Mouse (Mus musculus) embryonic fibroblast, embryonic 13.5 days (primary cell): Measurements from ENCODE around the gene Arl6ip5. TPM values are rescaled to one million over a fixed set of nuclear protein-coding genes. Genes with fewer than 3 reads are reported as not detected.

Experiments used
- H3K27ac ChIP-seq: 2 replicates; pipeline ENCODE4 v1.5.1; 2012; ENCODE audit warnings: low read length, control low read depth, inconsistent platforms; ENCODE audit not compliant: insufficient read depth
- H3K4me1 ChIP-seq: 2 replicates; pipeline ENCODE4 v1.6.1; 2011; ENCODE audit warnings: low read length; ENCODE audit not compliant: control insufficient read depth, insufficient read depth
- H3K4me3 ChIP-seq: 2 replicates; pipeline ENCODE4 v1.5.1; 2011; ENCODE audit warnings: mild to moderate bottlenecking, control low read depth, low read length; ENCODE audit not compliant: insufficient read depth
- CTCF ChIP-seq: IDR thresholded peaks from 2 replicates; pipeline ENCODE4 v1.5.1; 2011; ENCODE audit warnings: mild to moderate bottlenecking, control low read depth, low read length, moderate library complexity, borderline replicate concordance; ENCODE audit not compliant: insufficient read depth
- POLR2A ChIP-seq: IDR thresholded peaks from 2 replicates; pipeline ENCODE4 v1.6.1; 2011; ENCODE audit warnings: low read depth, mild to moderate bottlenecking, control low read depth, low read length, moderate library complexity
- polyA plus RNA-seq: library from polyadenylated mRNA; stranded (reverse); fragments of >200 nt; gene quantifications from 2 replicates; pipeline ENCODE4 v1.2.4, GENCODE M21; 2011; ENCODE audit warnings: low read depth; ENCODE audit not compliant: missing spikeins, insufficient read length

Arl6ip5 gene
- 140 and 204 TPM in 2 replicates for polyA plus RNA-seq

DNA sequence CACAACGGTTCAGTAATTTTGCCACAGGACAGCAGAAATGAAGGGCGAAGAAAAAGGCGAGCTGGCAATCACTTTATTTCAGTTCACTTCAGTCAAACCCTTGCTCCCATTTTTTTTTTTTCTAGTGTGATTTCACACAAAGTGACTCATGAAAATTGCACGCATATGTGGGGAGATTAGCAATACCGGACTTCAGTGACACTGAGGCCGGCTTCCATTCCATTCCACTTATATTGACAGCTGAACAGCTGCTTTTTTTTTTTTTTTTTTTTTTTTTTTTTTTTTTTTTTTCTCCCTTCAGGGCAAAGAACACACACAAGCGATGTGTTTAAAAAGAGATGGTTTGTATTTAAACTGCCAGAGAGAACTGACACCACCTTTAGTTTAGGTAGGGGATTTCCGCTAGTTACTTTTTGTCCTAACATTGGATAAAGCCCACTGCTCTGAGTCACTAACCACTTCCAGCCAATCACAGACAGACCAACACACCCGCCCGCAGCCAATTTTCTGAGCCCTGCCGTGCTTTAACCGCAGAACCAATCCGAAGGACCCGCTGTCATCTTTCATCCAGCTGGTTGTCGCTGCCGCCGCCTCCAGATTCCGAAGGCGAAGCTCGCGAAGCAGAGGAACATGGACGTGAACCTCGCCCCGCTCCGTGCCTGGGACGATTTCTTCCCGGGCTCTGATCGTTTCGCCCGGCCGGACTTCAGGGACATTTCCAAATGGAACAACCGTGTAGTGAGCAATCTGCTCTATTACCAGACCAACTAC is at the start of gene Arl6ip5:
Gene Arl6ip5, plus strand, starts transcription at position 499 of the 771 bp plus-strand sequence.
- Histone ChIP-seq H3K4me3 (peak within 1 kb of the TSS; percentile 91), H3K4me1 (peaks cover 9% of the 10 kb centered on the region), H3K27ac (peak within 1 kb of the TSS; percentile 95)
- TF ChIP-seq POLR2A (peak; percentile 83), CTCF (no peak)

DNA sequence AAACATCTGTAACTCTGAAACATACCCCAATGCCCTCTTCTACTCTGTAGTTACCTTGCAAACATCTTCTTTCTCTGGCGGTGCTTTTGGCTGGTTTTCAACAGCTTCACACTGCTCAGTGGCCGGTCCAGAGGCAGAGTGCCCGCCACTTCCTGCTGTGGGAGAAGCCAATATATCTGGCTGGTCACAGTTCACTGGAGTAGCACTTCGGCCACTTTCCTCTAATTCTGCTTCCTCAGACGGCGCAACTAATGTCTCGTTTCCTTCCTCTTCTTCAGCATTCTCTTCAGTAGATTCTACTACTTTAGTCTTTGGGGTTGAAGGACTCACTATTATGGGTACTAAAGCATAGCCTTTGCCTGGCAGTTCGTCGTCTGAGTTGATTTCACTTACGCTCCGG is 34.8 kb upstream of the Arl6ip5 start:
- Histone ChIP-seq H3K27ac (no peak overlapping the region), H3K4me3 (no peak overlapping the region), H3K4me1 (peaks cover 4% of the 10 kb centered on the region)
- no peak for TF ChIP-seq POLR2A
- TF ChIP-seq CTCF: no peak

DNA sequence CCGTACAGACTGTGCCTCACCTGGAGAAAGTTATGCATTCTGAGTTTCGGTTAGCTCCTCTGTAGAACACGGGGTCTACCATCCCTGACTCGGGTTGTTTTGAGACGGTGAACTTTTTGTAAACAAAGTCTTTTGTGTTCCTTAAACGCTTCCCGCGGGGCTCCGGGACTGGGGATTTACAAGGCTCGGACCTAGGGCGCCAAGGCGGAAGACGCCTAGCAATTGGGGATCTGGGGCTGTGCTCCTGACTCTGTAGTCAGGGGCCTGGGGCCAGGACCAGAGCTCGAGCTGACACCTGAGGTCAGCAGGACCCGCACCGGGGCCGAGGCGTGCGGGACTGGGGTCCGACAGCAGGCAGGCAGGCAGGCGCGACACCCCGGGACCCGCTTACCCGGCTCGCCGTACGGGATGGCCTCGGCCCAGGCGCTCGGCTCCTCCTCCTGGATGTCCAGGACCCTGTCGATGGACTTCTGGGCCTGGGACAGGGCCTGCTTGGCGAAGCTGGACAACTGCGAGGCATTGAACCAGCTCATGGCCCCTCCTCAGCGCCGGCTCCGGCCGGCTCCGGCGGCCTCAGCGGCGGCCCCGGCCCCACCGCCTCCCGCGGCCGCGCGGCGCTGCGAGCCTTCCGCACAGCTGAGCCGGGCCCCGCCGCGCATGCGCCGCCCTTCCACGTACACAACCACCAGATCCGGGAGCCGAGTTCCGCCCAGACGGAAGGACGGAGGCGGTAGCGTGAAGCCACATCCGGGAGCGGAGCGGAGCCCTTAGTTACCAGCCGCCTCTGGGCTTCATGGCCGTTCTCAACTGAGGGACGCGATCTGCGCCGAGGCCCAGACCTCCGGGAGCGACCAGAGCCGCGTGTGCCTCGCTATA is 31.8 kb upstream of the Arl6ip5 start, which contains the start of gene Tmf1:
Gene Tmf1, minus strand, starts transcription at position 632 of the 876 bp plus-strand sequence.
- peak within 1 kb of the TSS; percentile 100 for H3K4me3 ChIP-seq
- peak within 1 kb of the TSS; percentile 93 for H3K27ac ChIP-seq
- peaks cover 4% of the 10 kb centered on the region for H3K4me1 ChIP-seq
- TF ChIP-seq CTCF (no peak), POLR2A (peak; percentile 85)

DNA sequence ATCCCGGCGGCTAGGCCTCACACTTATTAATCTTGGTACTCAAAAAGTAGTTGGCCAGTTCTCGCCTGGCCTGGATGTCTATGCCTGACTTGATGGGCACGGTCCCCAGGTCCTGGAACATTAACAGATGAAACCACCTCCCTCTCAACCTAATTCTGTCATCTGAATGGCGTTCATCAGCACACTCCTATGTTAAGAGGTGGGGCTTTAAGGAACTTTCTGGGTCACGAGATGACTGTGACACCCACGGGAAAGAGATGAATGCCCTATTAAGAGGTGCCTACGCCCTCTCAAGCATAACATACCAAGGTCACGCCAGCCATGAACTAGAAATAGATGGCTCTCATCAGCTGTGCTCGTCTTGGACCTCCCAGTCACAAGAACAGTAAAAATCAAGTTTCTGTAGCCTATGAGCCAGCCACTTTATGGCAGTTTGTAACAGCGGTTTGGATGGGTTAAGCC is 31.1 kb upstream of the Arl6ip5 start:
- TF ChIP-seq POLR2A (no peak; the same call in 1 of the 2 replicates), CTCF (no peak)
- peak overlapping the region; percentile 45 for H3K4me3 ChIP-seq
- H3K4me1 ChIP-seq: peaks cover 4% of the 10 kb centered on the region
- peak overlapping the region; percentile 93 for H3K27ac ChIP-seq

DNA sequence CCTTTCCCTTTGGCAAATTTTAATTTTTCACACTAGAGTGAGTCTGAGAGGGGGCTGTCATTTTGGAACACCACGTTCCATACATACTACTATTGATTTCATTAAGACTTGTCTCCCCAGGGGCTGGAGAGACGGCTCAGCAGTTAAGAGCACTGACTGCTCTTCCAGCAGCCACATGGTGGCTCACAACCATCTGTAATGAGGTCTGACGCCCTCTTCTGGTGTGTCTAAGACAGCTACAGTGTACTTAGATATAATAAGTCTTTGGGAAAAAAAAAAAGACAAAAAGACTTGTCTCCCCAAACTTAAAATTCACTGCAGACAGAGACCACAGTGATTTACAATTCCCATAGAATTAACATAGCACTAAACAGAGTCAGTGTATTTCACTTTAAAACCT is 10.1 kb upstream of the Arl6ip5 start:
- no peak overlapping the region for H3K4me3 ChIP-seq
- no peak for TF ChIP-seq POLR2A
- no peak for TF ChIP-seq CTCF
- peaks cover 6% of the 10 kb centered on the region for H3K4me1 ChIP-seq
- H3K27ac ChIP-seq: no peak overlapping the region

DNA sequence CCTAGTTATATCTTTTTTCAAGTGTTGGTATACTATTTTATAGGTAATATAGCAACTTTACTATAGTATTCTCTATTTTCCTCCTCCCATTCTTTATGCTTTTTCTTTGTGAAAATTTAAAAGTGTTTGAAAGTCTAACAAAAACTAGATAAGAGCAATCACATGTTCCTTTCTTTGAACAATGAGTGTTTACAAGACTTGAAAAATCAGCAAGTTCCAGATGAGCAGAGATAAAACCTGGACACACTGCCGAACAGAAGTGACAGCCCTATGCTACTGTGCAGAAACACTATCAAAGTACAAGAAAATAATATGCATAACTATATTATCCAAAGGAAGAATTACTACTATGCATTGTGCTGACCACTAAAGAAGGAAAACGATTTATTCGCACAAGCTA is 8.0 kb upstream of the Arl6ip5 start:
- Histone ChIP-seq H3K4me1 (peaks cover 10% of the 10 kb centered on the region), H3K27ac (no peak overlapping the region), H3K4me3 (no peak overlapping the region)
- TF ChIP-seq CTCF (no peak), POLR2A (no peak)

DNA sequence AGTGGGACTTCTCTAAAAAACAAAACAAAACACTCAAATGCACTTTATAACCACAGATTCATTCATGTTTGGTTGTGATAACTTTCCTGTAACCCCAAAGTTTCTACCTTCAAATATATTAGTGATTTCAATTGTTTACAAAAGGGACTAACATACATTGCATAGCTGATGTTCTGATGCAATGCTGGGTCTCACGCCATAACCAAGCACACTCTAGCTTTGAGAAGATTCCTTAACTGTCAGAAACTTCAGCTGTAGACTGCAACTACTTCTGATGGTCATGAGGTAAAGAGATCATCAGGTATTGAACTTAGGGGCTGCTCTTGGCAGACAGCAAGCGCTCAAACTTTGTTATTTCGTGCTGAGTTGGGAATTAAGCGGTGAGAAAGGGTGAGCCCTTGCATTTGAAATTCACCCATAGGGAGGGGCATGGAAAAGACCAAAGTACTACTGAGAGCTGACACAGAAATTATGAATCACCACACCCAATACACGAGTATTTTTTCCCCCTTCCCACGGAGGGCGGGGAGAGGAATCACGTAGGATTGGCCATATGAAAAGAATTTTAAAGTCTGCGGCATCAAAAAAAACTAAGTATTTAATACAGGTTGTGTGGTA is 6.1 kb upstream of the Arl6ip5 start:
- Histone ChIP-seq H3K4me3 (peak overlapping the region; percentile 98), H3K27ac (peak overlapping the region; percentile 63), H3K4me1 (peaks cover 10% of the 10 kb centered on the region)
- no peak for TF ChIP-seq CTCF
- 0 out of 2 replicates have a peak, but pooled peaks have one; percentile 16 for TF ChIP-seq POLR2A

DNA sequence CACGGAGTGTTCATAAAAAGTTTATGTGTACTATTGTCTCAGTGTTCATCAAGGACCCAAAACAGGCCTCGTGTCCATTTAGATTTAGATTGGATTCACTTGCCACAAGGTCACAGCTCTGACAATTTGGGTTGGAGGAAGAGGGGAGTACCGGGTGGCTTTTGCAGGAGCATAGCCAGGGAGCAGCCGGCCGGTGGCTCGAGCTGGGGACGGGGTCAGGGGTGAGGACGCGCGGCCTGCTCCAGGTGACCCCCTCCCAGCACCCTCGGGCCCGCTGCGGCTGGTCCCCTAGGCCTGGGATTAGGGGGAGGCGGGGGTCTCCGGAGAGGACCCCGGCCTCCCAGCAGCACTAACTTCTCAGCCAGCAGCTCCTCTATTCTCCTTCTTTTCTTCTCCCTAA is 5.5 kb upstream of the Arl6ip5 start:
- TF ChIP-seq POLR2A (no peak), CTCF (no peak)
- H3K4me3 ChIP-seq: peak overlapping the region; percentile 98
- peaks cover 13% of the 10 kb centered on the region for H3K4me1 ChIP-seq
- H3K27ac ChIP-seq: peak overlapping the region; percentile 63

DNA sequence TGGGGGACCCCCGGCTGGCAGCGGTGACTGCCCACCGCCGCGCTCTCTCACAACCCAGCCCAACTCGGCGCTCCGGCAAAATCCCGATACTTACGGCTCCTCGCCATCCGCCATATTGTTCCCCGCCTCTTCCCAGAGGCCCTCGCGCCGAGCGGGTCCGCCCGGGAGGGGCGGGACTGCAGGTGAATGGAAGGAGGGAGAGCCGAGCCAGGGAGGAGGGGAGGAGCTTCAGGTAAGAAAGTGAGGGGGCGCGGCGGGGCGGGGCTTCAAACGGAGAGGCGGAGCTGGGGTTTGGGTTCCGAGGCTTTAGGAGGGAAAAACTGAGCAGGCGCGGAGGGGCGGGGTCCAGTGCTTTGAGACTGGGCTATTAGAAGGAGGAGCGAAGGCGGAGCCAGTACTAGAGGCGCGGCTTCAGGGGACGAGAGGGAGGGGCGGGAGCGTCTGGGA is 5.0 kb upstream of the Arl6ip5 start, which contains the start of gene Uba3:
Gene Uba3, minus strand, starts transcription at position 209 of the 447 bp plus-strand sequence.
- TF ChIP-seq CTCF (no peak), POLR2A (peak; percentile 90)
- peaks cover 14% of the 10 kb centered on the region for H3K4me1 ChIP-seq
- peak within 1 kb of the TSS; percentile 98 for H3K4me3 ChIP-seq
- peak within 1 kb of the TSS; percentile 63 for H3K27ac ChIP-seq
